Mouse (Mus musculus) erythroblast, embryonic 14.5 days (primary cell): ENCODE results near the gene Misp. TPM values are rescaled to one million over a fixed set of nuclear protein-coding genes. Genes with fewer than 3 reads are reported as not detected.

Source experiments
- H3K27me3 ChIP-seq: 2 replicates; pipeline ENCODE4 v1.6.1; 2012; ENCODE audit warnings: inconsistent platforms; ENCODE audit not compliant: control insufficient read depth
- H3K36me3 ChIP-seq: 2 replicates; pipeline ENCODE4 v1.6.1; 2012; ENCODE audit warnings: mild to moderate bottlenecking, inconsistent platforms; ENCODE audit not compliant: control insufficient read depth
- H3K4me1 ChIP-seq: 2 replicates; pipeline ENCODE4 v1.6.1; 2012; ENCODE audit warnings: inconsistent platforms; ENCODE audit not compliant: control insufficient read depth
- H3K4me3 ChIP-seq: replicated peaks from 2 replicates; pipeline ENCODE3; 2012; ENCODE audit warnings: moderate library complexity, mild to moderate bottlenecking, inconsistent platforms
- H3K9me3 ChIP-seq: 2 replicates; pipeline ENCODE4 v1.6.1; 2012; ENCODE audit warnings: low read length, inconsistent platforms, mixed read lengths; ENCODE audit not compliant: control insufficient read depth
- GATA1 ChIP-seq: IDR thresholded peaks from 2 replicates; pipeline ENCODE4 v1.6.1; 2012; ENCODE audit warnings: low read length, inconsistent platforms, mixed read lengths
- TAL1 ChIP-seq: IDR thresholded peaks from 3 replicates; pipeline ENCODE4 v1.6.1; 2012; ENCODE audit warnings: low read length, inconsistent platforms, mixed read lengths
- polyA plus RNA-seq: library from polyadenylated mRNA; stranded (reverse); fragments of >175 nt; gene quantifications from 2 replicates; pipeline ENCODE4 v1.2.3, GENCODE M21; 2012

The Misp gene
- polyA plus RNA-seq, 1 experiment, result not detected

DNA sequence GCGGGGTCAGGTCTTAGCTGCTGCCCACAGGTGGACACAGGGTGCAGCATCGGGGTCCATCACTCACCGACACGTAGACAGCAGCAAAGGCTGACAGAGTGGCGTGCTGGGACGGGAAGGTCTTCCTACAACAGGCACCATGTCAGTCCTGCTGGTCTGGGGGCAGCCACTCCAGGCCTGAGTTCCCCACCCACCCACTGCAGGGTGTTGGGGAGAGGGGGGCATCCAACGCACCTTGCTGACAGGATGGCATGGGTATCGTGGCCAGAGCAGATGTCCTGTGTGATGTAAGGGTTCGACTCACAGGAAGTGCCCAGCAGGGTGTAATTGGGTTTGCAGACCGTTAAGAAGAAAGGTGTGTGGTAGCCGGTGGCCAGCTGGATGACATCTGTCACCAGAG is 45.8 kb downstream of the Misp start:
- no peak for TF ChIP-seq TAL1
- TF ChIP-seq GATA1, result no peak
- H3K27me3 ChIP-seq, result no peaks in the 10 kb centered on the region; the same call in none of the 2 replicates
- peaks cover 7% of the 10 kb centered on the region for H3K4me1 ChIP-seq
- peaks cover 47% of the 10 kb centered on the region for H3K36me3 ChIP-seq
- H3K4me3 ChIP-seq, result no peak overlapping the region
- no peaks in the 10 kb centered on the region for H3K9me3 ChIP-seq

DNA sequence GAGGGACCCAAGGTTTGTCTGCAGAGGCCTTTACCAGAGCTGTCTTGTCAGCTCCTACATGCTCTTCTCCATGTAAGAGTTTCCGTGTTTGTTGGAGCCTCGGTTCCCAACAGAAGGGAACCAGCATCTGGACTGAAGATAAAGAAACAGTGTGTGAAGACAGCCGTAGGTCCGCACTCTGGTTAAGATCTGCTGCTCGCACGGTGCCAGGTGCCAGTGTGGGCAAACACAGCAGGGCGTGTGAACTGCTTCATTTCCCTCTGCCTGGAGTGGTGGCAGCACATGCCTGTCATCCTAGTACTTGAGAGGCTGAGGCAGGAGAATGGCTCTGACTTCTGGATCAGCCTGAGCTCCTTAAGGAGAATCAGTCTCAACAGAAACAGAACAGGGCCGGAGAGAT is 51.1 kb downstream of the Misp start:
- TF ChIP-seq GATA1 (no peak), TAL1 (no peak)
- peaks cover 39% of the 10 kb centered on the region for H3K27me3 ChIP-seq
- H3K36me3 ChIP-seq, result no peaks in the 10 kb centered on the region
- H3K9me3 ChIP-seq, result no peaks in the 10 kb centered on the region
- peaks cover 10% of the 10 kb centered on the region for H3K4me1 ChIP-seq
- H3K4me3 ChIP-seq, result no peak overlapping the region

DNA sequence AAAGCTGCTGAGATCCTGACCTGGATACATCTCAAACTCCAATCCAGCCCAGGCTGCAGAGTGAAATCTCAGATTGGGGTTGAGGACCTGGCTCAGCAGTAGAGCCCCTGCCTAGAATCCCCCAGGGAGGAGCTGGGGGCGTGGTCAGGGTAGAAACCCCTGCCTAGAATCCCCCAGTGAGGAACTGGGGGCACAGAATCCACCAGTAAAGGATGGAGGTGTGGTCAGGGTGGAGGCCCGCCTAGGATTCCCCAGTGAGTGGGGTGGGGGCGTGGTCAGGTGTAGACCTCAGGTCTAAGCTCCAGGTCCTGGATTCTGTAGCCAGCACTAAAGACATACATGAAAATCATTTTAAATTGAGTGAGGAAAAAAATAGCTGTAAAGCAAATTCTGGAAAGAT is 52.1 kb downstream of the Misp start:
- Histone ChIP-seq H3K9me3 (no peaks in the 10 kb centered on the region), H3K36me3 (no peaks in the 10 kb centered on the region), H3K4me1 (peaks cover 19% of the 10 kb centered on the region), H3K4me3 (no peak overlapping the region), H3K27me3 (peaks cover 49% of the 10 kb centered on the region)
- TF ChIP-seq TAL1 (no peak), GATA1 (no peak)

DNA sequence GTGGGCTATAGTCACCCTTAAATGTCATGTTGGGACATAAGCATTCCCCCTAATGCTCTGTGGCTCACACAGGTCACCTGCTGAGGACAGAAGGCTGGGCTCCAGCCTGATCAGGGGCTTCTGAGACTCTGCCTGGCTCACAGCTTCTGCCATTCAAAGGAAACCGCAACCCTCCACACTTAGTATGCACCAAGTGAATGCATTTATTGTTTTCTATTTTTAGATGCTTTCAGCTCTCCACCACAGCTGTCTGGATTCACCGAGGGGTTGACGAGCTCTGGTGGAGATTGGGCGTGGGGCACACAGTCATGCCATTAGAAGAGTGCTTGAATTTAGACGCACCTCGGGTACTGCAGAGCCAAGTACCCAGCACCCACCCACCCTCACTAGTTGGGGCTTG is 52.5 kb downstream of the Misp start:
- no peaks in the 10 kb centered on the region for H3K36me3 ChIP-seq
- peaks cover 21% of the 10 kb centered on the region for H3K4me1 ChIP-seq
- peaks cover 54% of the 10 kb centered on the region for H3K27me3 ChIP-seq
- no peak for TF ChIP-seq GATA1
- TF ChIP-seq TAL1, result no peak
- no peak overlapping the region for H3K4me3 ChIP-seq
- H3K9me3 ChIP-seq, result no peaks in the 10 kb centered on the region

GRCm38 (mm10) chr10:79873715-79874289 is 53.0 kb downstream of the Misp start:
- Histone ChIP-seq H3K27me3 (peaks cover 58% of the 10 kb centered on the region), H3K4me1 (peaks cover 21% of the 10 kb centered on the region), H3K36me3 (no peaks in the 10 kb centered on the region), H3K9me3 (no peaks in the 10 kb centered on the region), H3K4me3 (peak overlapping the region; percentile 40)
- TF ChIP-seq GATA1 (no peak), TAL1 (no peak)

DNA sequence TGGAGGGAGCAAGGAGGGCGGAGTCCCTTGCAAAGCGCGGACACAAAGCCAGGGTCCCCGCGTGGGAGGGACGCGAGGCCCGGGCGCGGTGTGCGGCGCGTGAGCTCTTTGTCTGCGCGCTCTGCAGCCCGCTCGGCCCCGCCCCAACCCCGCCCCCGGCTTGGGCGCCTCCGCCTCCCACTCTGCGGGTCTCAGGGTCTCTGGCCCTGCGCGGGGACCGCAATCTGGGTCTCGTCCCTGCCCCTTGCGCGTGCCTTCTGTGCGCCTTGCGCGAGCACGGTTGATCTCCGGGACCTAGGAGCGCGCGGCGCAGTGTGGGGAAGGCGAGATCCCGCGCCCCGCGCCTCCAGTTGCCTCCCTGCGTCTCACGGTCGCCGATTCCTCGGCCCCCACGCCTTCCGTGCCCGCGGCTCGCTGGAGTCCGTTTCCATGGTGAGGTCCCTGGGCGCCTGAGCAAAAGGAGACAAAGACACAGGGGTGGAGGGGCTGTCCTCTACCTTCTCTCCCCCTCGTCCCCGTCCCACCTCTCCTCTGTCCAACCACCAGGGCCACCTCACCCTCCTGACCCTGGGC is 53.6 kb downstream of the Misp start, which contains the start of the genes Prtn3 and Plppr3:
Gene Prtn3, plus strand, starts transcription at position 187 of the 573 bp plus-strand sequence.
Gene Plppr3, minus strand, starts transcription at position 345 of the 573 bp plus-strand sequence.
- no peak for TF ChIP-seq TAL1
- no peaks in the 10 kb centered on the region for H3K9me3 ChIP-seq
- peak within 1 kb of the TSS; percentile 40 for H3K4me3 ChIP-seq
- no peaks in the 10 kb centered on the region for H3K36me3 ChIP-seq
- peaks cover 60% of the 10 kb centered on the region for H3K27me3 ChIP-seq
- peaks cover 21% of the 10 kb centered on the region for H3K4me1 ChIP-seq

DNA sequence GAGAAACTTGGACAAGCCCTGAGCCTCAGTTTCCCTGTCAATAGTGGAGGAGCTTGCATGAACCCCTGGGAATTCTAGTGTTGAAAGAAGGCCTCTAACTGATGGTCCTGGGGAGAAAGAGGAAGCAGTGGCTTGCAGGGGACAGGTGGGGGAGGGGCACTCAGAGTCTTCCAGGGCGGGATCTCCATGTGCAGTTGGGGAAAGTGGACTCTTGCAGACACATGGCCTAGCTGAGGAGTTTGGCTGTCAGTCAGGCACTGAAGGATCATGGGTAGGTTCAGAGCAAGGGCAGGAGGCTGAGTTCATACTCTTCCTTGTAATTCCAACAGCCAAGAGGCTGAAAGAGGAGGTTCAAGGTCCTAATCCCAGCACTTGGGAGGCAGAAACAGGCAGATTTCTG is 56.4 kb downstream of the Misp start:
- Histone ChIP-seq H3K36me3 (no peaks in the 10 kb centered on the region), H3K9me3 (no peaks in the 10 kb centered on the region), H3K4me1 (peaks cover 43% of the 10 kb centered on the region), H3K4me3 (no peak overlapping the region), H3K27me3 (peaks cover 76% of the 10 kb centered on the region)
- TF ChIP-seq GATA1, result no peak
- no peak for TF ChIP-seq TAL1

GRCm38 (mm10) chr10:79877757-79878156 is 57.0 kb downstream of the Misp start:
- H3K4me3 ChIP-seq, result no peak overlapping the region
- no peak for TF ChIP-seq TAL1
- TF ChIP-seq GATA1, result no peak
- H3K27me3 ChIP-seq, result peaks cover 77% of the 10 kb centered on the region
- peaks cover 48% of the 10 kb centered on the region for H3K4me1 ChIP-seq
- no peaks in the 10 kb centered on the region for H3K9me3 ChIP-seq
- no peaks in the 10 kb centered on the region for H3K36me3 ChIP-seq

GRCm38 (mm10) chr10:79879527-79879926 is 58.7 kb downstream of the Misp start:
- Histone ChIP-seq H3K9me3 (no peaks in the 10 kb centered on the region), H3K36me3 (no peaks in the 10 kb centered on the region), H3K4me3 (no peak overlapping the region), H3K4me1 (peaks cover 41% of the 10 kb centered on the region), H3K27me3 (peaks cover 67% of the 10 kb centered on the region)
- TF ChIP-seq TAL1, result no peak
- no peak for TF ChIP-seq GATA1

Other genes starting within 250 kb of the Misp start
- not detected in 2 replicates for gene Theg, start 233.7 kb upstream of the Misp start, polyA plus RNA-seq
- not detected in 2 replicates for gene C2cd4c, start 207.0 kb upstream of the Misp start, polyA plus RNA-seq
- not detected in 2 replicates for gene Shc2, start 183.1 kb upstream of the Misp start, polyA plus RNA-seq
- not detected in 2 replicates for gene Odf3l2, start 175.3 kb upstream of the Misp start, polyA plus RNA-seq
- gene Madcam1, start 156.4 kb upstream of the Misp start, polyA plus RNA-seq, result 0.03 TPM in 1 of 2 replicates, not detected in the other
- gene Tpgs1, start 151.6 kb upstream of the Misp start, polyA plus RNA-seq, result 15.5 and 17.8 TPM in 2 replicates
- 65.0 and 72.0 TPM in 2 replicates for gene Cdc34, start 138.8 kb upstream of the Misp start, polyA plus RNA-seq
- 0.08 and 0.09 TPM in 2 replicates for gene Gzmm, start 132.0 kb upstream of the Misp start, polyA plus RNA-seq
- gene Bsg, start 116.5 kb upstream of the Misp start, polyA plus RNA-seq, result 836 and 840 TPM in 2 replicates
- 0.08 and 0.15 TPM in 2 replicates for gene Hcn2, start 104.4 kb upstream of the Misp start, polyA plus RNA-seq
- gene Polrmt, start 74.4 kb upstream of the Misp start, polyA plus RNA-seq, result 2.1 and 2.5 TPM in 2 replicates
- gene Fgf22, start 65.9 kb upstream of the Misp start, polyA plus RNA-seq, result not detected in 2 replicates
- gene Rnf126, start 54.0 kb upstream of the Misp start, polyA plus RNA-seq, result 35.3 and 45.1 TPM in 2 replicates
- gene Fstl3, start 43.7 kb upstream of the Misp start, polyA plus RNA-seq, result 0.02 and 0.04 TPM in 2 replicates
- 0.02 TPM in 1 of 2 replicates, not detected in the other for gene Prss57, start 30.0 kb upstream of the Misp start, polyA plus RNA-seq
- gene Palm, start 27.4 kb upstream of the Misp start, polyA plus RNA-seq, result 0.34 and 0.52 TPM in 2 replicates
- gene Ptbp1, start 33.4 kb downstream of the Misp start, polyA plus RNA-seq, result 46.1 and 67.9 TPM in 2 replicates
- 3.5 TPM in 2 replicates for gene Prtn3, start 53.5 kb downstream of the Misp start, polyA plus RNA-seq
- 0.06 and 0.11 TPM in 2 replicates for gene Plppr3, start 53.6 kb downstream of the Misp start, polyA plus RNA-seq
- 1.5 and 1.8 TPM in 2 replicates for gene Elane, start 65.3 kb downstream of the Misp start, polyA plus RNA-seq
- not detected in 2 replicates for gene Cfd, start 69.9 kb downstream of the Misp start, polyA plus RNA-seq
- 4.1 and 4.9 TPM in 2 replicates for gene Med16, start 87.9 kb downstream of the Misp start, polyA plus RNA-seq
- gene Gm26602, start 89.9 kb downstream of the Misp start, polyA plus RNA-seq, result 0.21 TPM in 1 of 2 replicates, not detected in the other
- gene Kiss1r, start 96.0 kb downstream of the Misp start, polyA plus RNA-seq, result 0.01 TPM in 1 of 2 replicates, not detected in the other
- gene R3hdm4, start 100.2 kb downstream of the Misp start, polyA plus RNA-seq, result 9.9 and 13.0 TPM in 2 replicates
- gene Arid3a, start 106.1 kb downstream of the Misp start, polyA plus RNA-seq, result 1.0 and 1.4 TPM in 2 replicates
- gene Wdr18, start 139.2 kb downstream of the Misp start, polyA plus RNA-seq, result 4.4 and 4.9 TPM in 2 replicates
- gene Grin3b, start 149.7 kb downstream of the Misp start, polyA plus RNA-seq, result 0.01 TPM in 1 of 2 replicates, not detected in the other
- gene Tmem259, start 163.3 kb downstream of the Misp start, polyA plus RNA-seq, result 47.6 and 49.5 TPM in 2 replicates
- gene Cnn2, start 167.6 kb downstream of the Misp start, polyA plus RNA-seq, result 0.59 and 0.74 TPM in 2 replicates
- 7.6 and 7.9 TPM in 2 replicates for gene Abca7, start 175.5 kb downstream of the Misp start, polyA plus RNA-seq
- 1.5 and 1.7 TPM in 2 replicates for gene Arhgap45, start 195.7 kb downstream of the Misp start, polyA plus RNA-seq
- 11.9 and 17.1 TPM in 2 replicates for gene Polr2e, start 218.8 kb downstream of the Misp start, polyA plus RNA-seq
- 551 and 700 TPM in 2 replicates for gene Gpx4, start 226.2 kb downstream of the Misp start, polyA plus RNA-seq